Mouse (Mus musculus): ENCODE data around the gene Stk4. TPM values are rescaled to one million over a fixed set of nuclear protein-coding genes. Genes with fewer than 3 reads are reported as not detected.
A peak's percentile ranks its signal among the peaks of the same experiment; 100 is the strongest.

The Stk4 gene
- polyA plus RNA-seq, 1 experiment from 2014 or later: 22.3 TPM

DNA sequence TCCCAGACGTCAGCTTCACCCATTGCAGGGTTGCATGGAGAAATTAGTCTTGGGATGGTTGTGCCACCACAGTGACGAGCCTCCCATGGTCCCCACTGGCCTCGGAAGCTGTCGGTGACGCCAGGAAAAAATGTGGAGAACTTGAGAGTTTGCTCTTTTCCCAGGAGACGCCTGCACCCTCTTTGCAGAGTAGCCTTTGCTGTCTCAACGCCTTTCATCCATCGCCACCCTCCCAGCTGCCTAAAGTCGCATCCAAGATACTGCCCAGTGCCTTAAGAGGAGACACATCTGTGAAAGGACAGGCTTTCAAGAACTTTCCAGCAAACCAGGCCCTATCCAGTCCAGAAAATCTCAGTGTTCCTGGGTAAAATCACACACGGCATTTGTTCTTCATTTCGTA is 82.2 kb downstream of the Stk4 start:
- peaks cover 10% of the 10 kb centered on the region; the same call in 1 of the 2 replicates for H3K36me3 ChIP-seq (ENCODE audit: control insufficient read depth, insufficient read depth, low read length)
- no peak overlapping the region for H3K9ac ChIP-seq (ENCODE audit: low read length)
- no peaks in the 10 kb centered on the region for H3K9me3 ChIP-seq (ENCODE audit: control insufficient read depth, low read length)
- H3K27ac ChIP-seq (ENCODE audit: low read length): no peak overlapping the region
- H3K4me3 ChIP-seq (ENCODE audit: low read length): no peak overlapping the region
- WGBS: 76% methylated on average over 11 of the region's 11 CpGs
- no peaks in the 10 kb centered on the region for H3K4me1 ChIP-seq (replicated peaks; ENCODE audit: control insufficient read depth, insufficient read depth, low read length)
- ATAC-seq (ENCODE audit: low read depth): no peak
- H3K27me3 ChIP-seq (ENCODE audit: control insufficient read depth, insufficient read depth, low read depth, low read length): no peaks in the 10 kb centered on the region
- H3K4me2 ChIP-seq (ENCODE audit: low read depth, low read length): no peak overlapping the region

- ATAC-seq (ENCODE audit: low read depth): no peak
- no peaks in the 10 kb centered on the region for H3K9me3 ChIP-seq (ENCODE audit: control insufficient read depth, low read length)
- no peak overlapping the region for H3K4me3 ChIP-seq (ENCODE audit: low read length)
- H3K27ac ChIP-seq (ENCODE audit: low read length): no peak overlapping the region
- H3K4me1 ChIP-seq (replicated peaks; ENCODE audit: control insufficient read depth, insufficient read depth, low read length): no peaks in the 10 kb centered on the region
- no peak overlapping the region for H3K9ac ChIP-seq (ENCODE audit: low read length)
- WGBS: 90% methylated on average over 10 of the region's 10 CpGs
- H3K4me2 ChIP-seq (ENCODE audit: low read depth, low read length): no peak overlapping the region
- peaks cover 10% of the 10 kb centered on the region; the same call in 1 of the 2 replicates for H3K36me3 ChIP-seq (ENCODE audit: control insufficient read depth, insufficient read depth, low read length)
- no peaks in the 10 kb centered on the region for H3K27me3 ChIP-seq (ENCODE audit: control insufficient read depth, insufficient read depth, low read depth, low read length)
Measured at GRCm38 (mm10) chr2:164154007-164154406, 83.9 kb downstream of the Stk4 start.

DNA sequence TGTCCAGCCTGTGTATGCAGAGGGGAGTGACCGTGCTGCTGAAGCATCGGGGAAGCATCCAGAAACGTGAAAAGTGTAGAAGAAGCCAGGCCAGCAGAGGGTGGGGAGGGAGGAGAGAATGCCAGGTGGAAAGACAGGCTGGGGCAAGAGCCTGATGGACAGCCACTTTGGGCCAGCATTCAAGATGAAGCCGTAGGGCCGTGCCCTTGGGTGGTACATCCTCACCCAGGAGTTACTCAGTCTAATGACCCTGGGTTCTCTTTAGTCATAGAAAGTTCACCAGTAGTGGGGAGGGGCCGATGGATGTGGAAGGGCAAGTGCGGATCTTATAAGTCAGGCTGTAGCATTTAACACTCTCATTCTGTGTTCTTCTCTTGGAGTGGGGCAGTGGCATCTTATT is 86.0 kb downstream of the Stk4 start:
- Histone ChIP-seq H3K27ac (ENCODE audit: low read length) (no peak overlapping the region), H3K36me3 (ENCODE audit: control insufficient read depth, insufficient read depth, low read length) (peaks cover 10% of the 10 kb centered on the region; the same call in 1 of the 2 replicates), H3K4me1 (replicated peaks; ENCODE audit: control insufficient read depth, insufficient read depth, low read length) (no peaks in the 10 kb centered on the region), H3K4me3 (ENCODE audit: low read length) (no peak overlapping the region), H3K9me3 (ENCODE audit: control insufficient read depth, low read length) (no peaks in the 10 kb centered on the region), H3K4me2 (ENCODE audit: low read depth, low read length) (no peak overlapping the region), H3K27me3 (ENCODE audit: control insufficient read depth, insufficient read depth, low read depth, low read length) (no peaks in the 10 kb centered on the region), H3K9ac (ENCODE audit: low read length) (no peak overlapping the region)
- 78% methylated on average over 7 of the region's 7 CpGs for WGBS
- ATAC-seq (ENCODE audit: low read depth): no peak

GRCm38 (mm10) chr2:164158838-164159237 is 88.7 kb downstream of the Stk4 start:
- Histone ChIP-seq H3K9me3 (ENCODE audit: control insufficient read depth, low read length) (no peaks in the 10 kb centered on the region), H3K4me2 (ENCODE audit: low read depth, low read length) (no peak overlapping the region), H3K4me3 (ENCODE audit: low read length) (no peak overlapping the region), H3K4me1 (replicated peaks; ENCODE audit: control insufficient read depth, insufficient read depth, low read length) (no peaks in the 10 kb centered on the region), H3K27ac (ENCODE audit: low read length) (no peak overlapping the region), H3K9ac (ENCODE audit: low read length) (no peak overlapping the region), H3K36me3 (ENCODE audit: control insufficient read depth, insufficient read depth, low read length) (peaks cover 2% of the 10 kb centered on the region; the same call in 1 of the 2 replicates), H3K27me3 (ENCODE audit: control insufficient read depth, insufficient read depth, low read depth, low read length) (no peaks in the 10 kb centered on the region)
- ATAC-seq (ENCODE audit: low read depth): no peak
- WGBS: 77% methylated on average over 2 of the region's 2 CpGs

GRCm38 (mm10) chr2:164161515-164162055 is 91.5 kb downstream of the Stk4 start:
- Histone ChIP-seq H3K4me3 (ENCODE audit: low read length) (no peak overlapping the region), H3K9ac (ENCODE audit: low read length) (no peak overlapping the region), H3K27ac (ENCODE audit: low read length) (no peak overlapping the region), H3K36me3 (ENCODE audit: control insufficient read depth, insufficient read depth, low read length) (no peaks in the 10 kb centered on the region), H3K27me3 (ENCODE audit: control insufficient read depth, insufficient read depth, low read depth, low read length) (peaks cover 6% of the 10 kb centered on the region), H3K9me3 (ENCODE audit: control insufficient read depth, low read length) (no peaks in the 10 kb centered on the region), H3K4me1 (replicated peaks; ENCODE audit: control insufficient read depth, insufficient read depth, low read length) (no peaks in the 10 kb centered on the region), H3K4me2 (ENCODE audit: low read depth, low read length) (no peak overlapping the region)
- no peak for ATAC-seq (ENCODE audit: low read depth)
- WGBS: 69% methylated on average over 11 of the region's 11 CpGs

DNA sequence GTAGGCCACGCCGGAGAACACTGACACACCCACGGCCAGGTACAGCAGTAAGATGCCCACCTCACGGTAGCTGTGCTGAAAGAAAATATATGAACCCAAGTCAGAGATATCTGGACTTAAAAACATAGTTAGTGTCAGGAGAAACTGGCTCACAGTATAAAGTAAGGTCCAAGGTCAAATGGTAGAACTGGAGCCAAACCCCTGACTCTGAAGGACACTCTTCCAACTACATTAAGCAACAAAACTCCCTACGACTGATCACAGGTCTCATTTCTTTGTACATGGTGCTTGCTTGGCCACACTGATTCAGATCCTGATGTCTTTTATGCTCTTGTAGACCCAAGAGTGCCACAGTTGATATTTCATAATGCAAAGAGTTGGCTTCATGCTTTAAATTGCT is 94.8 kb downstream of the Stk4 start:
- Histone ChIP-seq H3K4me3 (ENCODE audit: low read length) (no peak overlapping the region), H3K4me1 (replicated peaks; ENCODE audit: control insufficient read depth, insufficient read depth, low read length) (peaks cover 7% of the 10 kb centered on the region), H3K9ac (ENCODE audit: low read length) (no peak overlapping the region), H3K9me3 (ENCODE audit: control insufficient read depth, low read length) (no peaks in the 10 kb centered on the region), H3K36me3 (ENCODE audit: control insufficient read depth, insufficient read depth, low read length) (no peaks in the 10 kb centered on the region), H3K27me3 (ENCODE audit: control insufficient read depth, insufficient read depth, low read depth, low read length) (peaks cover 39% of the 10 kb centered on the region), H3K27ac (ENCODE audit: low read length) (no peak overlapping the region), H3K4me2 (ENCODE audit: low read depth, low read length) (no peak overlapping the region)
- ATAC-seq (ENCODE audit: low read depth): no peak
- WGBS: 89% methylated on average over 5 of the region's 5 CpGs

DNA sequence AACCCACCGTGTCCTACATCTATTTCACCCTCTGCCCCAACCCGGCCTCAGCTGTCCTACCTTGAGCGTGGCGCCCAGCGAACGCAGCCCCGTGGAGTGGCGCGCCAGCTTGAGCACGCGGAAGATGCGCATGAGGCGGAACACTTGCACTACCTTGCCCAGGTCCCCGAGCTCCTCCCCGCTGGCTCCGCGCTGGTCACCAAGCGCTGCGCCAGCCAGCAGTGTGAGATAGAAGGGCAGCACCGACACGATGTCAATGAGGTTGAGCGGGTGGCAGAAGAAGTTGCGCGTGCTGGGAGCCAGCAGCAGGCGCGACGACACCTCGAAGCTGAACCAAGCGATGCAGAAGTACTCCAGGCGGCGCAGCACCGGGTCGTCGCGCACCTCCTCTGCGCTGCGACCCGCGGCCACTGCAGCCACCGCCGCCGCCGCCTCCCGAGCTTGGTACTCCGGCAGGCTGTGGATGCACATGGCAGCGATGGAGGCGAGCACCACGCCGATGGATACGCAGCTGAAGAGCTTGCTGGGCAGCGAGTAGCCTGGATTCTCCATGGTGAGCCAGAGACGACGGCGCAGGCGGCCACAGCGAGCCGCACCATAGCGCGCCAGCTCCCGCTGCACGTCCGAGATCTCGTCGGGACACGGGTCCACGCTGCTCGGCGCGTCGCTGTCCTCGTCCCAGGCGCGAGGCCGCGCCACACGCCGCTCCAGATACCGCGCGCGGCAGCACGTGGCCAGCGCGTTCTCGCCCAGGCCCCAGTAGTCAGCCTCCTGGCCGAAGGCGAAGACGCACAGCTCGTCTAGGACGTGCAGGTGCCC is 97.8 kb downstream of the Stk4 start:
- no peak overlapping the region for H3K27ac ChIP-seq (ENCODE audit: low read length)
- H3K36me3 ChIP-seq (ENCODE audit: control insufficient read depth, insufficient read depth, low read length): no peaks in the 10 kb centered on the region
- peak overlapping the region; percentile 39 for H3K4me3 ChIP-seq (ENCODE audit: low read length)
- 9% methylated on average over 90 of the region's 90 CpGs for WGBS
- peak overlapping the region; percentile 54 for H3K4me2 ChIP-seq (ENCODE audit: low read depth, low read length)
- no peaks in the 10 kb centered on the region for H3K9me3 ChIP-seq (ENCODE audit: control insufficient read depth, low read length)
- ATAC-seq (ENCODE audit: low read depth): peak; percentile 36
- no peak overlapping the region for H3K9ac ChIP-seq (ENCODE audit: low read length)
- peaks cover 12% of the 10 kb centered on the region for H3K4me1 ChIP-seq (replicated peaks; ENCODE audit: control insufficient read depth, insufficient read depth, low read length)
- H3K27me3 ChIP-seq (ENCODE audit: control insufficient read depth, insufficient read depth, low read depth, low read length): peaks cover 59% of the 10 kb centered on the region

DNA sequence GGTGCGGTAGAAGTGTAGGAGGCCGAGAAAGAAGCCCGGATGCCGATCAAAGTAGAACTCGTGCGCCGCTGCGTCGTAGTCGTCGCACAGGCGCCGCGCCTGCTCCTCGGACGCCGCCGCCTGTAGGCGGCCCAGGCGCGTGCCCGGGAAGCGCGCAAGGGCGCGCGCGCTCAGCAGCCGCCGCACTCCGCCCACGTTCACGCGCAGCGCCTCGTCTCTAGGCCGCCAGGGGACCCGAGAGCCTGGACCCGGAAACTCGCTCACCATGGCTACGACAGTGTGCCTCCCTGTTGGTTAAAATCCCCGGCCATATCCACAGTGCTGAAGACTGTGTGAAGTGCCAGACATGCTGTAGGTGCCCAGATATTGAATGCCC is 98.4 kb downstream of the Stk4 start:
- H3K4me2 ChIP-seq (ENCODE audit: low read depth, low read length): peak overlapping the region; percentile 54
- H3K9ac ChIP-seq (ENCODE audit: low read length): no peak overlapping the region
- H3K27ac ChIP-seq (ENCODE audit: low read length): no peak overlapping the region
- ATAC-seq (ENCODE audit: low read depth): peak; percentile 70
- peak overlapping the region; percentile 39 for H3K4me3 ChIP-seq (ENCODE audit: low read length)
- no peaks in the 10 kb centered on the region for H3K9me3 ChIP-seq (ENCODE audit: control insufficient read depth, low read length)
- H3K36me3 ChIP-seq (ENCODE audit: control insufficient read depth, insufficient read depth, low read length): no peaks in the 10 kb centered on the region
- H3K4me1 ChIP-seq (replicated peaks; ENCODE audit: control insufficient read depth, insufficient read depth, low read length): peaks cover 12% of the 10 kb centered on the region
- H3K27me3 ChIP-seq (ENCODE audit: control insufficient read depth, insufficient read depth, low read depth, low read length): peaks cover 59% of the 10 kb centered on the region
- 10% methylated on average over 42 of the region's 42 CpGs for WGBS

DNA sequence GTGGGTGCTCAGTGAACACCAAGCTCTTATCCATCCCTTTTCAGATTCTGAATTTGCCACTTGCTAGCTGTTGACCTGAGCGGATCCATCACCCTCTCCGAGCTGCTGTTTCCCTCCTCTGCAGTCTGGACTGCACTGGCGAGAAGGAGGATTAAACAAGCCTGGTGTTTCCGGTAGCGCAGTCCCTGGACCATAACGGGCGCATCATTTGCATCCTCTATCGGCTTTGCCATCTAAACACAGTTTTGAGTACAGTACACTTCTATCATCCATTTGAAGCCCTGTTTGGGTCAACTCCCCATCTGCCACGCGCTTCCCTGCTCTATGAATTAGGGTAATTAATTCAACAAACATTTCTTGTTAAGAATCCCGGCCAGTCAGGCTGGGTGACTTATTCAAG is 100.2 kb downstream of the Stk4 start:
- H3K9ac ChIP-seq (ENCODE audit: low read length): no peak overlapping the region
- WGBS: 4% methylated on average over 11 of the region's 11 CpGs
- peaks cover 12% of the 10 kb centered on the region for H3K4me1 ChIP-seq (replicated peaks; ENCODE audit: control insufficient read depth, insufficient read depth, low read length)
- H3K27me3 ChIP-seq (ENCODE audit: control insufficient read depth, insufficient read depth, low read depth, low read length): peaks cover 59% of the 10 kb centered on the region
- no peak for ATAC-seq (ENCODE audit: low read depth)
- H3K36me3 ChIP-seq (ENCODE audit: control insufficient read depth, insufficient read depth, low read length): no peaks in the 10 kb centered on the region
- no peaks in the 10 kb centered on the region for H3K9me3 ChIP-seq (ENCODE audit: control insufficient read depth, low read length)
- H3K4me2 ChIP-seq (ENCODE audit: low read depth, low read length): no peak overlapping the region
- H3K27ac ChIP-seq (ENCODE audit: low read length): no peak overlapping the region
- no peak overlapping the region for H3K4me3 ChIP-seq (ENCODE audit: low read length)

Measured in lung, embryonic 16.5 days (tissue).